Mouse (Mus musculus): ENCODE results near the gene Slc25a13.
"Not testable (repeated sequence)": the region's sequence is repeated elsewhere in the genome, so short reads cannot be mapped to it uniquely, and the experiment has no call there.

The Slc25a13 gene

GRCm38 (mm10) chr6:6202451-6202850 lies 14.5 kb downstream of the Slc25a13 start:
- no peak for DNase-seq (ENCODE audit: low spot score in 2 of 2)

GRCm38 (mm10) chr6:6201977-6202376 lies 15.0 kb downstream of the Slc25a13 start:
- DNase-seq (ENCODE audit: low spot score in 2 of 2) = no peak

- no peak for DNase-seq (ENCODE audit: low spot score in 2 of 2)
Measured at GRCm38 (mm10) chr6:6199138-6199870, 17.7 kb downstream of the Slc25a13 start.

- DNase-seq (ENCODE audit: low spot score in 2 of 2) = not testable (repeated sequence)
Measured at GRCm38 (mm10) chr6:6198056-6198455, 18.9 kb downstream of the Slc25a13 start.

GRCm38 (mm10) chr6:6197339-6197738 lies 19.6 kb downstream of the Slc25a13 start:
- no peak for DNase-seq (ENCODE audit: low spot score in 2 of 2)

- no peak for DNase-seq (ENCODE audit: low spot score in 2 of 2)
Measured at GRCm38 (mm10) chr6:6196527-6196926, 20.4 kb downstream of the Slc25a13 start.

- DNase-seq (ENCODE audit: low spot score in 2 of 2) = no peak
Measured at GRCm38 (mm10) chr6:6194831-6195230, 22.1 kb downstream of the Slc25a13 start.

- DNase-seq (ENCODE audit: low spot score in 2 of 2) = peak; percentile 48 to 57
Measured at GRCm38 (mm10) chr6:6193906-6194305, 23.1 kb downstream of the Slc25a13 start.

- no peak for DNase-seq (ENCODE audit: low spot score in 2 of 2)
Measured at GRCm38 (mm10) chr6:6192413-6192812, 24.6 kb downstream of the Slc25a13 start.

- DNase-seq (ENCODE audit: low spot score in 2 of 2) = peak; percentile 40 to 46
Measured at GRCm38 (mm10) chr6:6191596-6192337, 25.2 kb downstream of the Slc25a13 start.

- no peak for DNase-seq (ENCODE audit: low spot score in 2 of 2)
Measured at GRCm38 (mm10) chr6:6188970-6189369, 28.0 kb downstream of the Slc25a13 start.

GRCm38 (mm10) chr6:6186468-6186867 lies 30.5 kb downstream of the Slc25a13 start:
- DNase-seq (ENCODE audit: low spot score in 2 of 2) = no peak

GRCm38 (mm10) chr6:6185735-6186068 lies 31.3 kb downstream of the Slc25a13 start:
- no peak for DNase-seq (ENCODE audit: low spot score in 2 of 2)

- DNase-seq (ENCODE audit: low spot score in 2 of 2) = no peak
Measured at GRCm38 (mm10) chr6:6184921-6185734, 31.8 kb downstream of the Slc25a13 start.

GRCm38 (mm10) chr6:6183601-6184000 lies 33.4 kb downstream of the Slc25a13 start:
- no peak for DNase-seq (ENCODE audit: low spot score in 2 of 2)

- no peak for DNase-seq (ENCODE audit: low spot score in 2 of 2)
Measured at GRCm38 (mm10) chr6:6182191-6182590, 34.8 kb downstream of the Slc25a13 start.

- not testable (repeated sequence) for DNase-seq (ENCODE audit: low spot score in 2 of 2)
Measured at GRCm38 (mm10) chr6:6178341-6178740, 38.6 kb downstream of the Slc25a13 start.

GRCm38 (mm10) chr6:6175350-6175971 lies 41.5 kb downstream of the Slc25a13 start:
- DNase-seq (ENCODE audit: low spot score in 2 of 2) = no peak

- DNase-seq (ENCODE audit: low spot score in 2 of 2) = no peak
Measured at GRCm38 (mm10) chr6:6173935-6174561, 42.9 kb downstream of the Slc25a13 start.

- DNase-seq (ENCODE audit: low spot score in 2 of 2) = no peak
Measured at GRCm38 (mm10) chr6:6173166-6173934, 43.6 kb downstream of the Slc25a13 start.
